ENCODE assay signal across 11 mouse cellular contexts in the genomic region with DNA sequence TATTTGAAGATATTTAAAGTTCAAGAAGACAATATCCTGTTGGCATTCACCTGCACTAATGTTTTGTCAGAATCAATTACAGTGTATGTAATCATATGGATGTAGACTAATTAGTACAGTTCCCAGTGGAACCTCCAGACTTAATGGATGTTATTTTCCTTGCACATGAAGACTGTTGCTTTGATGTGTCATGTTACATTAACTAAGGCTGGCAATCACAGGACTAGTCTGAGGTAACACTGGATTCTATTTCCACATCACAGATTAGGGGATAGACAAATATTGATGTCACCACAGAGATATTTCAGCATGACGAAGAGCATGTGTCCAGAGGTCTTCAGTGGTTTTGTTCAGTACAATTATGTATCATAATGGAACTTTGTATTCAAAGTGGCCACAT.
"Had no signal": no experiment of that assay in that cellular context is flagged by ENCODE, and none has a peak within 500 bp of the region (broad histone marks: within the 10 kb centered on the region; RNA-seq: fewer than 3 reads in every experiment).

No protein-coding gene starts in this region.

- H3K9ac ChIP-seq: limb, embryonic 13.5 days; liver, embryonic 14.5 days; midbrain, embryonic 12.5 days had no signal

- H3K27me3 ChIP-seq: limb, embryonic 13.5 days; midbrain, embryonic 12.5 days had no signal

- H3K27ac ChIP-seq: kidney, postnatal 0 days; limb, embryonic 13.5 days; liver, embryonic 14.5 days; midbrain, embryonic 12.5 days had no signal

- DNase-seq: kidney, adult 11 months; kidney, adult 9 months; kidney, postnatal 36 days; left cerebral cortex, postnatal 4 days; lung, adult 18-20 months; right cerebral cortex, postnatal 14 days; thymus, postnatal 4 days had no signal

- H3K9me3 ChIP-seq: limb, embryonic 13.5 days; midbrain, embryonic 12.5 days had no signal

- H3K4me2 ChIP-seq: limb, embryonic 13.5 days; midbrain, embryonic 12.5 days had no signal

- H3K36me3 ChIP-seq: limb, embryonic 13.5 days; midbrain, embryonic 12.5 days had no signal

- H3K4me3 ChIP-seq: limb, embryonic 13.5 days; midbrain, embryonic 12.5 days had no signal

- H3K4me1 ChIP-seq: limb, embryonic 13.5 days; midbrain, embryonic 12.5 days had no signal
